Mouse (Mus musculus): ENCODE measurements around the gene Sgms2. TPM values are rescaled to one million over a fixed set of nuclear protein-coding genes. Genes with fewer than 3 reads are reported as not detected.

Sgms2 gene
- polyA plus RNA-seq, 1 experiment = 0.63 TPM

DNA sequence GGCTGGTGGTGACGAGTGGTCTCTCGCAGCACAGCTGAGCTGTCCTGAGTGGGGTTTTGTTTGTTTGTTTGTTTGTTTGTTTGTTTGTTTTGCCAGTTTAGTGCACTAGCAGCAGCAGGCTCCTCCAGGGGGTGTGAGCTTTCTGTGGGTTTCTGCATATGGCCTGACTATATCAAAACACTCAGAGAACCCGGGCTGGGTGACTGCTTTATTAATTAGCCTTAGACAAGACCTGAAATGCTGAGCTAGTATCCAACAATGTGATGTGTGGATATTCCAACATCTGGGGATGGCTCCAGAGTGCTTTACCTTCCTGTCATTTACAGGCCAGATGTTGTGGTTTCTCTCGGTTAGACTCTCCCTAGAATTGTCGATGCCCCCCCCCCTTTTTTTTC is 187.9 kb downstream of the Sgms2 start:
- TF ChIP-seq POLR2A (IDR thresholded peaks at IDR 0.05; ENCODE audit: borderline replicate concordance, low read depth, low read length) = no peak
- TF ChIP-seq CTCF (IDR thresholded peaks at IDR 0.05; ENCODE audit: low read depth, low read length) = no peak
- Histone ChIP-seq H3K4me1 (ENCODE audit: control insufficient read depth, insufficient read depth, low read length) (no peaks in the 10 kb centered on the region), H3K27ac (ENCODE audit: insufficient read depth, low read depth, low read length) (no peak overlapping the region), H3K4me3 (ENCODE audit: insufficient read depth, low read length) (peak overlapping the region; percentile 61)

DNA sequence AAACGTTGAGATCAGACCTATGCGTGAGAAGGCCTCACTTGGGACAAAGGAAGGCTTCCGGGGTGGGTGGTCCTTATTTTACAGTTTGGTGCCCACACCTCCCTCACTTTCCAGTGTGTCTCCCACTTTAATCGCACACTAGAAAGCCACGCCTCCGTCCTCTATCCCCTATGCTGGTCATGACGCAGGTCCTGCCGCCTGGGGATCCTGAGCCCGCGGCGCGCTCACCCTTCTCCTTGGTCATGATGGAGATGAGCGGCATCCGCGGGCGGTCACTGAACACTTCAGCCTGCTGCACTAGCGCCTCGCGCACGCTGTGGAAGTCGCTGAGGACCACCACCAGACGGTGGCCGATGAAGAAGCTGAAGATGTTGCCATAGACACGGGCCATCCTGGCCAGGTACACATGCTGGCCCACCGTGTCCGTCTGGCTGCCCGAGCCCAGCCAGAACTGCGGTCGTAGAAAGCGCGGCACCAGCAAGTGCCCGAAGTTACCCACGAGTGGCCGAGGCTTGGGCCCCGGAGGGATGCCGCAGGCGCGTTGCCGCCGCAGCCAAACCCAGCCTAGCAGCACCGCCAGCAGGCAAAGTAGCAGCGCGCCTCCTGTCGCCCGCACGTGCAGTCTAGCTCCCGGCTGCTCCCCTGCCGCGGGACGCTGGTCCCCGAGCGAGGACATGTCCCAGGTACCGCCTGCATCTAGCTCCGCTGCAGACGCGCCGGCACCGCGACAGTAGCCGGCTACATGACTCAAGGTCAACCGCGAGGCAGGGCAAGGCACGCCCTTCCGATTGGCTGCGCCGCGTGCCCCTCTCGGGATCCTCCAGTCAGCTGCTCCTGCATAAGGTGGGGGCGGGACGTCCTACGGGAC is 188.5 kb downstream of the Sgms2 start, which contains the start of gene Cyp2u1:
Gene Cyp2u1 (minus strand): TSS at position 776 of the 868 bp plus-strand sequence.
- Histone ChIP-seq H3K4me1 (ENCODE audit: control insufficient read depth, insufficient read depth, low read length) (no peaks in the 10 kb centered on the region), H3K27ac (ENCODE audit: insufficient read depth, low read depth, low read length) (no peak within 1 kb of the TSS), H3K4me3 (ENCODE audit: insufficient read depth, low read length) (peak within 1 kb of the TSS; percentile 61)
- no peak for TF ChIP-seq CTCF (IDR thresholded peaks at IDR 0.05; ENCODE audit: low read depth, low read length)
- TF ChIP-seq POLR2A (IDR thresholded peaks at IDR 0.05; ENCODE audit: borderline replicate concordance, low read depth, low read length) = no peak

DNA sequence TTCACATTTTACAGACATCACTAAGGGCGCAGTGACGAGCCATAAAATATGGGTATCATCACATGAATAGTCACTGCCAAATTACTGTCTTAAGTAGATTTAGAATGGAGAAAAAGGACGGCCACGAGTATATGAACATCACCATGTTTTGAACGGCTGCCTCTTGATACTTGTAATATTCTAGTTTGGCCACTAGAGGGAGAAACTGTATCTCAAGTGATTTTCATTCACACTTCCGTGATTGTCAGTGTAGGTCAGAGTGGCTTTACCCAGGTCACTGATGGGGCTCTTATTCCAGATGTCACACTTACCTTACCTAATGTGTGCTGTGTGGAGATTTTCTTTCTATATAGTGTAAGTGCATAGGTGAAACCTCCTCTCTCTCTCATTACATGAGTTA is 191.3 kb downstream of the Sgms2 start:
- H3K27ac ChIP-seq (ENCODE audit: insufficient read depth, low read depth, low read length) = no peak overlapping the region
- no peak overlapping the region for H3K4me3 ChIP-seq (ENCODE audit: insufficient read depth, low read length)
- no peak for TF ChIP-seq CTCF (IDR thresholded peaks at IDR 0.05; ENCODE audit: low read depth, low read length)
- no peaks in the 10 kb centered on the region for H3K4me1 ChIP-seq (ENCODE audit: control insufficient read depth, insufficient read depth, low read length)

DNA sequence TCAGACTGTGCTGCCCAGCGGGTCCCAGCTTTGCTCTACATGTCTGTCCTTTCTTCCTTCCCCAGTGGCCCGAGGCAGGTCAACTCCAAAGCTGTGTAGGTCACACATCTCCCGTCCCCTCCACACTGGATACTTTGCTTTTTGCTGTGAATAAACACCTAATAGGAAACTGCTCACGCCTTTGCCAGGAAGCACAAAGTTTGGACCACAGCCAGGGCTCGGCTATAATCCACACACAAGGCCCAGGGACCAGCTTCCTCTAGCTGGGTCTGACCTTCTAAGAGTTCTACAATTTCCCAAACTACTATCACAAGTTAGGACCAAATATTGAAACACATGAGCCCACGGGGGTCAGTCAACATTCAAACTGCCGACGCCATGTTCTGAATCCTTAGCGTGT is 192.1 kb downstream of the Sgms2 start:
- H3K4me1 ChIP-seq (ENCODE audit: control insufficient read depth, insufficient read depth, low read length) = no peaks in the 10 kb centered on the region
- H3K4me3 ChIP-seq (ENCODE audit: insufficient read depth, low read length) = no peak overlapping the region
- TF ChIP-seq CTCF (IDR thresholded peaks at IDR 0.05; ENCODE audit: low read depth, low read length) (no peak), POLR2A (IDR thresholded peaks at IDR 0.05; ENCODE audit: borderline replicate concordance, low read depth, low read length) (no peak)
- H3K27ac ChIP-seq (ENCODE audit: insufficient read depth, low read depth, low read length) = no peak overlapping the region

DNA sequence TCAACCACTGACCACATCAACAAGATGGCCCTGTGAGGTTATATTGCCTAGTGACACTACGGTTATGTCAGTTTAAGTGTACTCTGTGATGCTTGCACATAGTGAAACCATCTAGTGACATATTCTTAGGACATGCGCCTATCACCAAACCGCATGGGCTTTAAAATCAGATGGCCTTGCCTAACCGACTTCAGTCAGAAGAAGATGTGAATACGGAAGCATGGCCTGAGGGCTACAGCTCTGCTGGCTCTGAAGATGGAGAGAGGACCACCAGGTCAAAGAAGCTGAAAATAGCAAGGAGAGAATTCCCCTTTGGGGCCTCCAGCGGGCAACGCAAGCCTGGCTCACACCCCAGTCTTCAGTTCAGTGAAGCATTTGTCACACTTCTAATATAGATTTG is 194.3 kb downstream of the Sgms2 start:
- Histone ChIP-seq H3K4me1 (ENCODE audit: control insufficient read depth, insufficient read depth, low read length) (no peaks in the 10 kb centered on the region), H3K4me3 (ENCODE audit: insufficient read depth, low read length) (no peak overlapping the region), H3K27ac (ENCODE audit: insufficient read depth, low read depth, low read length) (no peak overlapping the region)
- TF ChIP-seq CTCF (IDR thresholded peaks at IDR 0.05; ENCODE audit: low read depth, low read length) = no peak
- TF ChIP-seq POLR2A (IDR thresholded peaks at IDR 0.05; ENCODE audit: borderline replicate concordance, low read depth, low read length) = no peak

DNA sequence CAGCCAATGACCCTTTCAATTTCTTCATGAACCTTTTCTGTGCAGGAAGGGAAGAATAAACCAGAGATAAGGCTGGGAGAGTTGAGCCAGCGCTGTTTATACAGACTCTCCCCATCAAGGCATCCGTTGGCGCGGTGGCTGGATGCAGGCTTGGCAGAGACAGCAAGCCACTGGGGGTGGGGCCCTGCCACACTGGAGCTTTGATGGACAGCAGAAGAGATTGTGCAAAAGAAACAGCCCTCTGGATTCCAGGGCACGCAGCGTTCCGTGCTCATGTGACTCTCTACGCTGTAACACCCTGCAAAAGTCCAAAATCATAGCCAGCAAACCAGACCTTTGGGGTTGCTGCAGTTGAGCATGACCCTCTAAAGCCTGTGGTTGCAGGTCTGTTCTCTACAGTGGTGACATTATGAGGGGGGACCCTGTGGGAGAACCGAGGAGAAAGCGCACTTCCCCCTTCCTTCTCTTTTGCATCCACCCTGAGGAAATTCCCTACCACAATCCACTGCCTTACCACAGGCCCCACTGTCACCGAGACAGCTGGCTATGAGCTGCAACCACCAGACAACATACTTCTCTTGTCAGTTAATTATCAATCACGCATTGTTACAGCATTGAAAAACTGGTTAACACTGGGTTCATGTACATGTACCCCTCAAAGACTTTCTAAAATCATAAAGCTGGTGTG is 195.6 kb downstream of the Sgms2 start:
- Histone ChIP-seq H3K4me3 (ENCODE audit: insufficient read depth, low read length) (no peak overlapping the region), H3K4me1 (ENCODE audit: control insufficient read depth, insufficient read depth, low read length) (no peaks in the 10 kb centered on the region), H3K27ac (ENCODE audit: insufficient read depth, low read depth, low read length) (no peak overlapping the region)
- TF ChIP-seq POLR2A (IDR thresholded peaks at IDR 0.05; ENCODE audit: borderline replicate concordance, low read depth, low read length) (no peak), CTCF (IDR thresholded peaks at IDR 0.05; ENCODE audit: low read depth, low read length) (no peak)

DNA sequence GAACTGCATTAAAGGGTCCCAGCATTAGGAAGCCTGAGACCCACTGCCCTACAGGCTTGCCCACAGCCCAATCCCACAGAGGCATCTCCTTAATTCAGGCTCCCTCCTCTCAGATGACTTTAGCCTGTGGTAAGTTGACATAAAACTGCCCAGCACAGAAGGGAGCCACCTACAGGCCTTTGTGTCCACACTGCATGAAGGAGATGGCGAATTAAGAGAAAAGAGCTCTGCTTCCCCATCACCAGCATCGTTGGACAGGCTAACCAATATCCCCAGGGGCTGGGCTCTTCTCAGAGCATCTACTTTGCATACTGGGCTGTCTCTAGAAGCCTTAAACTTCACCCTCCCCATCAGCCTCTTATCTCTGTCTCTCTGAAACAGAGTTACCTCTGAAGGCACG is 196.7 kb downstream of the Sgms2 start:
- no peak overlapping the region for H3K27ac ChIP-seq (ENCODE audit: insufficient read depth, low read depth, low read length)
- no peak overlapping the region for H3K4me3 ChIP-seq (ENCODE audit: insufficient read depth, low read length)
- TF ChIP-seq CTCF (IDR thresholded peaks at IDR 0.05; ENCODE audit: low read depth, low read length) = no peak
- no peak for TF ChIP-seq POLR2A (IDR thresholded peaks at IDR 0.05; ENCODE audit: borderline replicate concordance, low read depth, low read length)
- H3K4me1 ChIP-seq (ENCODE audit: control insufficient read depth, insufficient read depth, low read length) = no peaks in the 10 kb centered on the region

DNA sequence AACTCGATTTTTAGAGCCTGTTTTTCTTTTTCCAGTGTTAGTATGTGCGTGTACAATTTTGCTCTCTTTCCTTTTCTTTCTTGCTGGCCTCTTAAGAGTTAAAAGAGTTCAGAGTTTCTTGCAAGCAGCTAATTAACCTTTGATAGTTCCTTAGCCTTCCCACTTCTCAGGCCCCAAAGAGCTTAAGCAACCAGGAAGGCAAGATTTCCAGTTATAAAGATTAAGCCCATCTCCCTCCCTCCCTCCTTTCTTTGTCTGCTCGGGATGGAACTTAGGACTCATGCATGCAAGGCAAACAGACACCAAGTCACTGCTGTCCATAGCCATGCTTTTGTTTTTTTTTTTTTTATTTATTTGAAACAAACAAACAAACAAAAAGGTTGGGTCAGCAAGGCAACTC is 198.3 kb downstream of the Sgms2 start:
- H3K27ac ChIP-seq (ENCODE audit: insufficient read depth, low read depth, low read length) = no peak overlapping the region
- TF ChIP-seq POLR2A (IDR thresholded peaks at IDR 0.05; ENCODE audit: borderline replicate concordance, low read depth, low read length) = no peak
- no peak overlapping the region for H3K4me3 ChIP-seq (ENCODE audit: insufficient read depth, low read length)
- H3K4me1 ChIP-seq (ENCODE audit: control insufficient read depth, insufficient read depth, low read length) = no peaks in the 10 kb centered on the region

DNA sequence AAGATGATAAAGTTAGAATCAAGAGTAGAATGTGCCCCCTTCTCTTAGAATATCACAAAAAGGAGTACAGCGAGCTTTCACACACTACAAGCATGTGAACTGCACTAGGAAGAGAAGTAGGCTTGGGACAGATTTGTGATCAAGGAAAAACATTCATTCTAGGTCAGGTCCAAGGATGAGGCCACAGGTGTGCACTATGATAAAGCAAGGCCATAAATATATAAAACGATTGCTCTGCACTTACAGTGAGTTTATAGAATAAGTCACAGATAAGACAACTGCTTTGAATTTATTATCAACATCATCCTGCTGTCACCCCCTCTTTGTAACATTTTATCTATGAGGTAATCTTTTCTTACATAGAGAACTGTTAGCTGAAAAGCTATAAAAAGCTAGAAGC is 198.9 kb downstream of the Sgms2 start:
- H3K27ac ChIP-seq (ENCODE audit: insufficient read depth, low read depth, low read length) = no peak overlapping the region
- TF ChIP-seq CTCF (IDR thresholded peaks at IDR 0.05; ENCODE audit: low read depth, low read length) (no peak), POLR2A (IDR thresholded peaks at IDR 0.05; ENCODE audit: borderline replicate concordance, low read depth, low read length) (no peak)
- H3K4me1 ChIP-seq (ENCODE audit: control insufficient read depth, insufficient read depth, low read length) = no peaks in the 10 kb centered on the region
- H3K4me3 ChIP-seq (ENCODE audit: insufficient read depth, low read length) = no peak overlapping the region

DNA sequence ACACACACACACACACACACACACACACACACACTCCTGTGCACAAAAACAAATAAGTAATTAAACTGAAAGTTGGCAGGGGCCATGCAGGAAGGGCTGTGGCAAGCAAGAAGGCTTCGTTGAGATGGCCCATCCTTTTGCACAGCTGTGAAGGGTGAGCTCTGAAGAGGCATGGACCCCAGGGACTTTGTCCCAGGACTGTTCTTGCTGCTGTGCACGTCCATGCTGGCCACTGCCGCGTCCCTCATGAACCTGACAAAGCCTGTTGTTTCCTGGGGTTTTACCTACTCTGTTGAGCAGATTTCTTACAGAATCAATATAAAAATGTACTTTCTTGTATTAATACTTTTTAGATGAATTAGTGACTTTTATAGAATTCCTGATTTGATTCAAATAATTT is 199.3 kb downstream of the Sgms2 start:
- Histone ChIP-seq H3K27ac (ENCODE audit: insufficient read depth, low read depth, low read length) (no peak overlapping the region), H3K4me1 (ENCODE audit: control insufficient read depth, insufficient read depth, low read length) (no peaks in the 10 kb centered on the region)
- TF ChIP-seq CTCF (IDR thresholded peaks at IDR 0.05; ENCODE audit: low read depth, low read length) (no peak), POLR2A (IDR thresholded peaks at IDR 0.05; ENCODE audit: borderline replicate concordance, low read depth, low read length) (no peak)

More for the DNA sequence above, 199.3 kb downstream of the Sgms2 start:
- no peak overlapping the region for H3K4me3 ChIP-seq (ENCODE audit: insufficient read depth, low read length)
